Mouse (Mus musculus) neural tube, embryonic 10.5 days (tissue): ENCODE data around the gene Ubiad1.

Experiments
- DNase-seq: peaks from one replicate; pipeline ENCODE4 v3.0.0-alpha.2; 2017; ENCODE audit warnings: low spot score; ENCODE audit errors: extremely low spot score

Gene Ubiad1

DNA sequence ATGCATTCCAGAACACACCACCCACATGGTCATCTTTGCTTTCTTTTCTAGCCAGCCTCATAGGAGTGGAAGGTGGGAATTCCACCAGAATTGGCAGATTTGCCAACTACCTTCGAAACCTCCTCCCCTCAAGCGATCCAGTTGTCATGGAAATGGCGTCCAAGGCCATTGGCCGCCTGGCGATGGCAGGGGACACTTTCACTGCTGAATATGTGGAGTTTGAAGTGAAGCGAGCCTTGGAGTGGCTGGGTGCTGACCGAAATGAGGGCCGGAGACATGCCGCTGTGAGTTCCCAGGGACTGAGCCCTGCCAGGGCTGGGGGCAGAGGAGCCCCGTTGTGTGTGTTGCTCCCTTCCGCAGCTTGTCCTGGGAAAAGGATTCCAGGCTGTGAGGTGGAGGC, 9.1 kb upstream of the Ubiad1 start:
- DNase-seq = no peak

- DNase-seq = no peak
Measured at GRCm38 (mm10) chr4:148448853-148449245, 4.3 kb upstream of the Ubiad1 start.

DNA sequence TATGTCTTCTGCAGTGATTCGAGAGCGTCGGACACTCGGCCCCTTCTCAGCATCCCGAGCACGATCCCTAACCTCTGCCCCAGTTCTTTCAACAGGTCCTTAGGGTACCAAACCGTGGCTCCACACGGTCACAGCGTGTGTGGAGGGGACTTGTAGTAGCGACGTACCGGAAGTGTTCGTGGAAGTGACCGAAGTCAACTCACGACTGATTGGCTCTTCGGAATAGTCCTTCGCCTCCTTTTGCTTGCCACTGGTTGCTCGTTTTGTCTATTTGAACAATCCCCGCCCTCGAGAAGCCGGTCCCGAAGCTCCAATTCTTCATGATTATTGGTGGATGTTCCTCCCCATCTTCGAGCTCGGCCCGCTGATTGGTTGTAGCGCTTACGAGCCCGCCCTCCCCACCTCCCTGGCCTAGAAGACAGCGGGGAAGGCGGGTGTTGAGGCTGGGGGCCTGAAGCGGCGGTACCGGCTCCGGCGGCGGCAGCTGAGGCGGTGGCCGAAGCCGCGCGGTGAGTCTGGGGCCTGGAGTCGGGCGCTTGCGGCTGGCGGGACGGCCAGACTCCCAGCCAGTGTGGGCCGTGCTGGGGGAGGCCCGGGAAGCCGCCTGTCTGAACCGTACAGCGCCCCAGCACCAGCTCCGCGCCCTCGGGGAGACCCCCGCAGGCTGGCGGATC, 3.7 kb upstream of the Ubiad1 start, which contains the start of gene Mtor:
Gene Mtor, plus strand, starts transcription at position 433 of the 674 bp plus-strand sequence.
- peak; percentile 85 for DNase-seq

- no peak for DNase-seq
Measured at GRCm38 (mm10) chr4:148442598-148442997, 2.0 kb downstream of the Ubiad1 start.

- no peak for DNase-seq
Measured at GRCm38 (mm10) chr4:148441931-148442330, 2.6 kb downstream of the Ubiad1 start.

- no peak for DNase-seq
Measured at GRCm38 (mm10) chr4:148435657-148436330, 8.8 kb downstream of the Ubiad1 start.

- DNase-seq = no peak
Measured at GRCm38 (mm10) chr4:148435106-148435505, 9.5 kb downstream of the Ubiad1 start.

GRCm38 (mm10) chr4:148434554-148434953, 10.0 kb downstream of the Ubiad1 start:
- no peak for DNase-seq

DNA sequence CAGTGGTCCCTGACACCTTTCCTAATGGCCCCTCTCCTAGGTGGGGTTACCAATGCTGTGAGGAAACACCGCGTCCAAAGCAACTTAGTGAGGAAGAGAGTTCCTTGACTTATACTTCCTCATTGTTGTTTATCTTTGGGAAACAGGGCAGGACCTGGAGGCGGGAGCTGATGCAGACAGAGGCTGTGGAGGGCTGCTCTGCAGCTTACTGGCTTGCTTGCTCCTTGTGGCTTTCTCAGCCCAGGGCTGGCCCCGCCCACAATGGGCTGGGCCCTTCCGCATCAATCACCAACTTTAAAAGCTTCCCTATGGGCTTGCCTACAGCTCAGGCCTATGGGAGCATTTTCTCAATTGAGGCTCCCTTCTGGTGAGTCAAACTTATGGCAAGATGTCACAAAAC, 10.8 kb downstream of the Ubiad1 start:
- no peak for DNase-seq

DNA sequence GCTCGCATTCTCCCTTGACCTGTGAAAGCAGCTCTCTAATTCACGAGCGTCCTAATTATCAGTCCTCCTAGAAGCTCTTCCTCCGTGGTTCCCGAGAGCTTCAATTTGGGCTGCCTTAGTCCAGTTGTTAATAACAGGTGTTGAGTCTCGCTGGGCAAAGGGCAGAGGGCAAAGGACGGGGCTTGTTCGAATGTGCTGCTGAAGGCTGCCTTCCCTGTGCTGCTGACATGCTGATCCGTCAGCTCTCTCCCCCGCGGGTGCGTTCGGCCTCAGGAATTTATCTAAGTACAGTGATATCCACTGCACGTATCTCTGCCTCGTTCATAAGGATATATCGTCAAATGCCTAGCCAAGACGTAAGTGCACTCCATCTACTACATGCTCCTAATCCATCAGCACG, 11.2 kb downstream of the Ubiad1 start:
- DNase-seq = no peak

DNA sequence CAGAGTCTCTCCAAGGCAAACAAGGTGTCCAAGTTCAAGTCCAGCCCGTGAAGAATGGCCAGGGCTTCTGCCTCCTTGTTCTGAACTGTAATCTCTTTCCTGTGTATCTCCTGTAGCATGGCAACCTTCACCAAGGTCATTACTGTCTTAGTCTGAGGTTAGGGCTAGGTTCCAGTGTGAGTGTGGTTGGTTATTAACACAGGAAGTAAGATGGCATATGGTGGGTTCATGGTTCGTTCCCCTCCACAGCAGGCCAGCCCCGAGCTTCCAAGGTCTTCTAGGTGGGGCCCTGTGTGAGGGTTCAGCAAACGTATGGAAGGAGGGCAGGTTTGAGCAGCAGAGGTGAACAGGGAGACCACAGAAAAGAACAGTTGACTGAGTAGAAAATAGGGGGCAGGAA, 12.1 kb downstream of the Ubiad1 start:
- DNase-seq = no peak

- DNase-seq = no peak
Measured at GRCm38 (mm10) chr4:148430880-148431519, 13.6 kb downstream of the Ubiad1 start.

DNA sequence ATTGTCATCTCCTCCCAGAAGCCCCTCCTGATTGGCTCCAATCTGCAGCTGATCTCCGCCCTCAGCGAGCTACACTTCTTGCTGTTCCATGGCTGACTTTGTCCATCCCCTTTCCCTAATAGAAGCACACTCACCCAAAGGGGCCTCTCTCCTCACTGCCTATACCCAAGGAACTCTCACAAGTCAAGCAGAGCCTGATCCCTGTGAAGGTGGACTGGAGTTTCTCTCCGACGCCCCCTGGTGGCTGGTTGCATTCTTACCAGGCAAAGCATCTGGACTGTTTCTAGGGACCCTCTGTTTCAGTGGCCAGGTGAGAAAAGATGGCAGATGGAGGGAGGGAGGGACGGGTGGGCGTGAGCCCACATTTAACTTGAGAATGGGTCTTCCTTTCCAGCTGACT, 14.9 kb downstream of the Ubiad1 start:
- peak; percentile 88 for DNase-seq

DNA sequence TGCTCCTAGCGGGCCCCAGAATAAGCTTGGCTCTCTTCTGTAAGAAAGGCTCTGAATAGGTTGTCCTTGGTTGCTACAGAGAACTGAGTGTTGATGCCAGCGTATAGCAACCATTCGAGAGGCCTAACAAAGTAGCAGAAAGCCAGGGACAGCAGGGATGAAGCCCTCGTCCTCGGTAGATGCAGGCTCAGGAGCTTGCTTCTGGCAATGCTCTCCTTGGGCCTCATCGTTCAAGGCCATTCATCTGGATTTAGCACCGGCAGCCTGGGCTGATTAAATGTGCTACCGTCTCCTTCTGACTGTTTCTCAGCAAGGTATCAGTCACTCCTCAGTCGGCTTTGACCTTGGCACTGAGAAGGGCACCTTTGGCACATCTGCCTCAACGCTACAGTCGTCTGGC, 15.4 kb downstream of the Ubiad1 start:
- no peak for DNase-seq

GRCm38 (mm10) chr4:148428544-148428943, 16.0 kb downstream of the Ubiad1 start:
- no peak for DNase-seq

DNA sequence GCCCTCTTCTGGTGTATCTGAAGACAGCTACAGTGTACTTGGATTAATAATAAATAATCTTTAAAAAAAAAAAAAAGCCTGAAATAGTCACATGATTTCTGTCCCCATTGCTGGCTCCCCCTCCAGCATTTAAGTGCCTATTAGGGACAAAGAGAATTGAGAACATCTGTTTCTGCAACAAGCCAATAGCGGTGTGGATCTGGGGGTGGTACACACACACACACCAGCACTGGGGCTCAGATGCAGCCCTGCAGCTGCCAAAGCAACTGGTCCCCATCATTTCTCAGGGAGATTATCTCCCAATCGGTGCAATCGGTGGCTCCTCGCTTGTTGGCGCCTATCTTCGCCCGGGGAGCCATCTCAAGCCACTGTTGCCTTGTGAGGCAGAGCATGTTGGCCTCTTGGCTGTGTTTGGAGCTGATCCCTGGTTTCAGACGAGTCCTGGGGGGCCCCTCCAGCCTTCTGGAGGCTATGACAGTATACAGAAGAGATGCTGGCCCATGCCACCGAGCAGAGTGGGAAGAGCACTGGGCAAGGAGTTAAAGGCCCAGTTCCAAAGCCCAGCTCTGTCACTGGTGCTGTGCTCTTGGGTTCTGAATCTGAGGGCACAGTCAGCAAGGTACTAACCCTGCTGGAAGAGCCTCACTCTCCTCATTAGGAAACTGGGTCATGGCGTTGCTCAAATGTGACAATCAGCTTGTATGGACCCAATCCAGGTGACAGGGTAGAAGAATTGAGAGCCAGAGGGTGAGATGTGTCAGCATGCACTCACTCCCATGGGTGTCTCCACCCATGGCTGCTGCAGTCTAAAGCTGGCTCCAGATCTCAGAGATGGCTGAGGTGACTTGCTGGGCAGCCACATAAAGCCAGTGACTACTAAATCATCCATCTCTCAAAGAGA, 17.4 kb downstream of the Ubiad1 start:
- DNase-seq = no peak

- DNase-seq = no peak
Measured at GRCm38 (mm10) chr4:148417559-148417958, 27.0 kb downstream of the Ubiad1 start.

GRCm38 (mm10) chr4:148417074-148417526, 27.5 kb downstream of the Ubiad1 start:
- DNase-seq = no peak

DNA sequence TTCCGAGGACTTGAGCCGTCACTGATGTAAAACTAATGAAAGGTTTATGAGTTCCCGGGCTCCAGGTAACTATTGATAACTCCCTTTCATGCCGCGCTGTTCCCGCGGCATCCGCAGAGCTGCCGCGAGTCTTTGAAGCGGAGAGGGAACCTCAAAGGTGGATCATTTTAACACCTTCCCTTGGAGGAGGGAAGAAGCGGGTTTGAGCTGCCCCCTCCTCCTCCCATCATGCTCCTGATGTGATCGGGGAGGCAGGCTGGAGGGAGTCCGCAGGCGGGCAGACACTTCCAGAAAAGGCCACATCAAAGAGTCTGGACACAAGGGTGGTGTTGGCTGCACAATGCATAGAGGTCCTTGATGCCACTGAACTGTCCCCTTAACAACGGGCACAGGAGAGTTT, 29.0 kb downstream of the Ubiad1 start:
- no peak for DNase-seq

DNA sequence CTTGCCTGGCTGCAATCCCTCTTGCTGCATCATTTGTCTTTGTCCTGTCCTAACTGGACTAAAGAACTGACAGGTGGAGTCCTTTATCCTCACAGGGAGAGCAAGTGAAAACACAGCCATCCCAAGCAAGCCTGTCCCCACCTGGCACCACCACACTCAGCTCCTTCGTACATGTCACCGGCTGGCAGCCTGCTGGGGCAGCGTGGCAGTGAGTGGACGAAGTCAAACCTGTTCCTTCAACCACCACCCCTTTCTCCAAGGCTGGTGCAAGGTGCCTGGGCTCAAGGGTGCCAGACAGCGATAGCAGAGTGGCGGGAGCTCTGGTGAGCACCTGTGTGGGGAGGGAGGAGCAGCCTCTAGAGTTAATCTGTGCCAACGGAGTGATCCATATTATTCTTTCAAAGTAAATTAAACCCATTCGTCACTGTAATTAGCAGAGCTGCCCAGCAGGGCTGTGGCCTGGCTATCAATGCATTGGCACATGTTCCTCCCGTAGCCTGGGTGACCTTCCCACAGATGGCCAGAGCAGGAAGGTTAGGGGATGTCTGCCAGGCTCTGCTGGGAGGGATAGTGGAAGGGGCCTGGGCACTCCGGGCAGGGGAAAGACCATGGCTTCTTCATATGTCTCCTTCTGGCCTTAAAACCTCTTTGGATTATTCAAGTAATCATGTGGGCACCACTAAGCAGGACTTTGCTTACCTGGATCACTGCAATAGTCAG, 36.2 kb downstream of the Ubiad1 start:
- no peak for DNase-seq

GRCm38 (mm10) chr4:148405255-148405788, 39.2 kb downstream of the Ubiad1 start:
- DNase-seq = no peak
